Mouse (Mus musculus): Measurements from ENCODE around the gene Ighmbp2.
"Not testable (repeated sequence)": the region's sequence is repeated elsewhere in the genome, so short reads cannot be mapped to it uniquely, and the experiment has no call there.

Ighmbp2 gene

GRCm38 (mm10) chr19:3275744-3276365 is 7.0 kb downstream of the Ighmbp2 start:
- DNase-seq, result no peak

- DNase-seq, result no peak
These were observed 9.5 kb downstream of the Ighmbp2 start for GRCm38 (mm10) chr19:3273331-3273730.

- no peak for DNase-seq
These were observed 11.5 kb downstream of the Ighmbp2 start for GRCm38 (mm10) chr19:3271366-3271765.

- DNase-seq, result peak; percentile 12
These were observed 13.0 kb downstream of the Ighmbp2 start for GRCm38 (mm10) chr19:3269803-3270202.

- peak; percentile 0 for DNase-seq
These were observed 13.5 kb downstream of the Ighmbp2 start for GRCm38 (mm10) chr19:3269279-3269678.

- peak; percentile 1 for DNase-seq
These were observed 14.4 kb downstream of the Ighmbp2 start for GRCm38 (mm10) chr19:3268218-3268980.

GRCm38 (mm10) chr19:3267340-3267739 is 15.5 kb downstream of the Ighmbp2 start:
- peak; percentile 1 for DNase-seq

GRCm38 (mm10) chr19:3266676-3267075 is 16.1 kb downstream of the Ighmbp2 start:
- no peak for DNase-seq

GRCm38 (mm10) chr19:3266136-3266535 is 16.7 kb downstream of the Ighmbp2 start:
- DNase-seq, result no peak

- peak; percentile 1 for DNase-seq
These were observed 17.6 kb downstream of the Ighmbp2 start for GRCm38 (mm10) chr19:3265180-3265579.

GRCm38 (mm10) chr19:3264348-3264747 is 18.5 kb downstream of the Ighmbp2 start:
- DNase-seq, result no peak

- peak; percentile 1 for DNase-seq
These were observed 20.9 kb downstream of the Ighmbp2 start for GRCm38 (mm10) chr19:3261764-3262525.

GRCm38 (mm10) chr19:3261336-3261735 is 21.5 kb downstream of the Ighmbp2 start:
- peak; percentile 1 for DNase-seq

- DNase-seq, result no peak
These were observed 22.2 kb downstream of the Ighmbp2 start for GRCm38 (mm10) chr19:3260591-3260990.

- DNase-seq, result no peak
These were observed 22.8 kb downstream of the Ighmbp2 start for GRCm38 (mm10) chr19:3260016-3260415.

- DNase-seq, result not testable (repeated sequence)
These were observed 57.6 kb downstream of the Ighmbp2 start for GRCm38 (mm10) chr19:3225261-3225660.

GRCm38 (mm10) chr19:3214937-3215336 is 67.9 kb downstream of the Ighmbp2 start:
- not testable (repeated sequence) for DNase-seq

Data from layer of hippocampus, adult 9-11 months (tissue).